Mouse (Mus musculus) olfactory bulb, adult 2 months (tissue): ENCODE results near the gene P2ry12.

Experiments used
- CTCF ChIP-seq: fragments of 200-500 bp; IDR thresholded peaks from 2 replicates; pipeline ENCODE4 v1.5.1; 2012; ENCODE audit warnings: low read depth, mild to moderate bottlenecking, low read length, moderate library complexity; ENCODE audit not compliant: insufficient read depth
- POLR2A ChIP-seq: fragments of 200-500 bp; IDR thresholded peaks from 2 replicates; pipeline ENCODE4 v1.6.1; 2012; ENCODE audit warnings: mild to moderate bottlenecking, low read depth, low read length, moderate library complexity; ENCODE audit not compliant: insufficient read depth

DNA sequence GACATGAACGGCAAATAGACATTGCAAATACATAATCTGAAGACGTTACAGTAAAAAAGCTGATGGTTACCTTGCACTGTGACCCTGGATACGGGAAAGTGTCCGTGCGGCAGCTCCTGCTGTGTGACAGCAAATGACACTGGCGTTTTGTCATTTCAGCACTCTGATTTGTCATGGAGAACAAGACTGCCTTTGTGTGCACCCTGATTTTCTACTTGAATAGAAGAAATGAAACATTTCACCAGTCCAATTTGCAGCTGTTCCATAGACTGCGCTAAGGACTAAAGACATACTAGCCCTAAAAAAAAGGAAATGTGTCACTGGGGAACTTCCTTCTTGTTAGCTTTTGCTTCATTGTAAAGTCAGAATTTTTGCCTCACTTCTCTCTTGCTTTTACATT is at the start of gene P2ry12:
- TF ChIP-seq CTCF (no peak), POLR2A (no peak)
